Mouse (Mus musculus): ENCODE data around the gene Gng12.

Gng12 gene

GRCm38 (mm10) chr6:66920786-66921185 lies 24.6 kb downstream of the Gng12 start:
- no peak for DNase-seq

GRCm38 (mm10) chr6:66921755-66922154 lies 25.6 kb downstream of the Gng12 start:
- DNase-seq = no peak

- DNase-seq = no peak
Observed at GRCm38 (mm10) chr6:66922501-66922900, 26.3 kb downstream of the Gng12 start.

- DNase-seq = no peak
Observed at GRCm38 (mm10) chr6:66923851-66924250, 27.7 kb downstream of the Gng12 start.

GRCm38 (mm10) chr6:66924315-66924965 lies 28.2 kb downstream of the Gng12 start:
- no peak for DNase-seq

- no peak for DNase-seq
Observed at GRCm38 (mm10) chr6:66926269-66926668, 30.1 kb downstream of the Gng12 start.

GRCm38 (mm10) chr6:66928972-66929645 lies 32.9 kb downstream of the Gng12 start:
- DNase-seq = no peak

- peak in 1 of 2 experiments; percentile 29 for DNase-seq
Observed at GRCm38 (mm10) chr6:66929694-66930093, 33.5 kb downstream of the Gng12 start.

- DNase-seq = no peak
Observed at GRCm38 (mm10) chr6:66932206-66932819, 36.1 kb downstream of the Gng12 start.

- DNase-seq = no peak
Observed at GRCm38 (mm10) chr6:66940656-66941235, 44.5 kb downstream of the Gng12 start.

- no peak for DNase-seq
Observed at GRCm38 (mm10) chr6:66941792-66942191, 45.6 kb downstream of the Gng12 start.

GRCm38 (mm10) chr6:66942826-66943225 lies 46.6 kb downstream of the Gng12 start:
- no peak for DNase-seq

GRCm38 (mm10) chr6:66943367-66944189 lies 47.4 kb downstream of the Gng12 start:
- DNase-seq = no peak

GRCm38 (mm10) chr6:66944190-66945003 lies 48.2 kb downstream of the Gng12 start:
- DNase-seq = no peak

- no peak for DNase-seq
Observed at GRCm38 (mm10) chr6:66945004-66945356, 48.8 kb downstream of the Gng12 start.

GRCm38 (mm10) chr6:66948111-66948510 lies 51.9 kb downstream of the Gng12 start:
- no peak for DNase-seq

GRCm38 (mm10) chr6:66948848-66949247 lies 52.7 kb downstream of the Gng12 start:
- no peak for DNase-seq

- DNase-seq = no peak
Observed at GRCm38 (mm10) chr6:66951726-66952418, 55.7 kb downstream of the Gng12 start.

- DNase-seq = no peak
Observed at GRCm38 (mm10) chr6:66953951-66954519, 57.8 kb downstream of the Gng12 start.

GRCm38 (mm10) chr6:66955089-66955657 lies 59.0 kb downstream of the Gng12 start:
- peak in 1 of 2 experiments; percentile 44 for DNase-seq

Measured in lung, adult 18-20 months (tissue).